Mouse (Mus musculus): Measurements from ENCODE around the gene Kcna5. TPM values are rescaled to one million over a fixed set of nuclear protein-coding genes. Genes with fewer than 3 reads are reported as not detected.

Gene Kcna5
- not detected in 2 replicates for total RNA-seq (2017)

- ATAC-seq (replicated peaks in 1 of 2; ENCODE audit: insufficient read depth in 1 of 2, low FRiP score in 2 of 2, low TSS enrichment in 1 of 2, low read depth in 1 of 2, poor library complexity in 2 of 2, severe bottlenecking in 2 of 2), result peak in 1 of 2 experiments; percentile 22; a peak in 1 of 4 replicates
Observed at GRCm38 (mm10) chr6:126535208-126535910, at the start of gene Kcna5. TSS of gene Kcna5 (minus strand) at chr6:126535412.

GRCm38 (mm10) chr6:126583075-126583474, 47.9 kb upstream of the Kcna5 start:
- 0 out of 4 replicates have a peak, but pooled peaks of 1 of the 2 experiments have one; percentile 37 for ATAC-seq (replicated peaks in 1 of 2; ENCODE audit: insufficient read depth in 1 of 2, low FRiP score in 2 of 2, low TSS enrichment in 1 of 2, low read depth in 1 of 2, poor library complexity in 2 of 2, severe bottlenecking in 2 of 2)

- ATAC-seq (replicated peaks in 1 of 2; ENCODE audit: insufficient read depth in 1 of 2, low FRiP score in 2 of 2, low TSS enrichment in 1 of 2, low read depth in 1 of 2, poor library complexity in 2 of 2, severe bottlenecking in 2 of 2), result no peak
Observed at GRCm38 (mm10) chr6:126581632-126582031, 46.4 kb upstream of the Kcna5 start.

- ATAC-seq (replicated peaks in 1 of 2; ENCODE audit: insufficient read depth in 1 of 2, low FRiP score in 2 of 2, low TSS enrichment in 1 of 2, low read depth in 1 of 2, poor library complexity in 2 of 2, severe bottlenecking in 2 of 2), result no peak
Observed at GRCm38 (mm10) chr6:126580571-126580970, 45.4 kb upstream of the Kcna5 start.

GRCm38 (mm10) chr6:126577415-126577814, 42.2 kb upstream of the Kcna5 start:
- ATAC-seq (replicated peaks in 1 of 2; ENCODE audit: insufficient read depth in 1 of 2, low FRiP score in 2 of 2, low TSS enrichment in 1 of 2, low read depth in 1 of 2, poor library complexity in 2 of 2, severe bottlenecking in 2 of 2), result no peak

- ATAC-seq (replicated peaks in 1 of 2; ENCODE audit: insufficient read depth in 1 of 2, low FRiP score in 2 of 2, low TSS enrichment in 1 of 2, low read depth in 1 of 2, poor library complexity in 2 of 2, severe bottlenecking in 2 of 2), result no peak
Observed at GRCm38 (mm10) chr6:126576566-126576965, 41.4 kb upstream of the Kcna5 start.

GRCm38 (mm10) chr6:126574778-126575177, 39.6 kb upstream of the Kcna5 start:
- no peak for ATAC-seq (replicated peaks in 1 of 2; ENCODE audit: insufficient read depth in 1 of 2, low FRiP score in 2 of 2, low TSS enrichment in 1 of 2, low read depth in 1 of 2, poor library complexity in 2 of 2, severe bottlenecking in 2 of 2)

GRCm38 (mm10) chr6:126573021-126573420, 37.8 kb upstream of the Kcna5 start:
- ATAC-seq (replicated peaks in 1 of 2; ENCODE audit: insufficient read depth in 1 of 2, low FRiP score in 2 of 2, low TSS enrichment in 1 of 2, low read depth in 1 of 2, poor library complexity in 2 of 2, severe bottlenecking in 2 of 2), result no peak

- ATAC-seq (replicated peaks in 1 of 2; ENCODE audit: insufficient read depth in 1 of 2, low FRiP score in 2 of 2, low TSS enrichment in 1 of 2, low read depth in 1 of 2, poor library complexity in 2 of 2, severe bottlenecking in 2 of 2), result no peak
Observed at GRCm38 (mm10) chr6:126569809-126570208, 34.6 kb upstream of the Kcna5 start.

GRCm38 (mm10) chr6:126568046-126568830, 33.0 kb upstream of the Kcna5 start:
- ATAC-seq (replicated peaks in 1 of 2; ENCODE audit: insufficient read depth in 1 of 2, low FRiP score in 2 of 2, low TSS enrichment in 1 of 2, low read depth in 1 of 2, poor library complexity in 2 of 2, severe bottlenecking in 2 of 2), result no peak

- no peak for ATAC-seq (replicated peaks in 1 of 2; ENCODE audit: insufficient read depth in 1 of 2, low FRiP score in 2 of 2, low TSS enrichment in 1 of 2, low read depth in 1 of 2, poor library complexity in 2 of 2, severe bottlenecking in 2 of 2)
Observed at GRCm38 (mm10) chr6:126567326-126567725, 32.1 kb upstream of the Kcna5 start.

GRCm38 (mm10) chr6:126564376-126564775, 29.2 kb upstream of the Kcna5 start:
- ATAC-seq (replicated peaks in 1 of 2; ENCODE audit: insufficient read depth in 1 of 2, low FRiP score in 2 of 2, low TSS enrichment in 1 of 2, low read depth in 1 of 2, poor library complexity in 2 of 2, severe bottlenecking in 2 of 2), result no peak

- ATAC-seq (replicated peaks in 1 of 2; ENCODE audit: insufficient read depth in 1 of 2, low FRiP score in 2 of 2, low TSS enrichment in 1 of 2, low read depth in 1 of 2, poor library complexity in 2 of 2, severe bottlenecking in 2 of 2), result peak; percentile 78 to 86
Observed at GRCm38 (mm10) chr6:126563898-126564297, 28.7 kb upstream of the Kcna5 start.

GRCm38 (mm10) chr6:126561702-126562101, 26.5 kb upstream of the Kcna5 start:
- ATAC-seq (replicated peaks in 1 of 2; ENCODE audit: insufficient read depth in 1 of 2, low FRiP score in 2 of 2, low TSS enrichment in 1 of 2, low read depth in 1 of 2, poor library complexity in 2 of 2, severe bottlenecking in 2 of 2), result no peak

- no peak for ATAC-seq (replicated peaks in 1 of 2; ENCODE audit: insufficient read depth in 1 of 2, low FRiP score in 2 of 2, low TSS enrichment in 1 of 2, low read depth in 1 of 2, poor library complexity in 2 of 2, severe bottlenecking in 2 of 2)
Observed at GRCm38 (mm10) chr6:126560696-126561095, 25.5 kb upstream of the Kcna5 start.

GRCm38 (mm10) chr6:126560036-126560435, 24.8 kb upstream of the Kcna5 start:
- no peak for ATAC-seq (replicated peaks in 1 of 2; ENCODE audit: insufficient read depth in 1 of 2, low FRiP score in 2 of 2, low TSS enrichment in 1 of 2, low read depth in 1 of 2, poor library complexity in 2 of 2, severe bottlenecking in 2 of 2)

GRCm38 (mm10) chr6:126558276-126558675, 23.1 kb upstream of the Kcna5 start:
- no peak for ATAC-seq (replicated peaks in 1 of 2; ENCODE audit: insufficient read depth in 1 of 2, low FRiP score in 2 of 2, low TSS enrichment in 1 of 2, low read depth in 1 of 2, poor library complexity in 2 of 2, severe bottlenecking in 2 of 2)

GRCm38 (mm10) chr6:126553812-126554211, 18.6 kb upstream of the Kcna5 start:
- ATAC-seq (replicated peaks in 1 of 2; ENCODE audit: insufficient read depth in 1 of 2, low FRiP score in 2 of 2, low TSS enrichment in 1 of 2, low read depth in 1 of 2, poor library complexity in 2 of 2, severe bottlenecking in 2 of 2), result no peak
